Mouse (Mus musculus): ENCODE data around the gene Zfhx3. TPM values are rescaled to one million over a fixed set of nuclear protein-coding genes. Genes with fewer than 3 reads are reported as not detected.

Zfhx3 gene
- total and polyA plus RNA-seq, 3 experiments: 0.23 to 2.5 TPM; not detected in 1

DNA sequence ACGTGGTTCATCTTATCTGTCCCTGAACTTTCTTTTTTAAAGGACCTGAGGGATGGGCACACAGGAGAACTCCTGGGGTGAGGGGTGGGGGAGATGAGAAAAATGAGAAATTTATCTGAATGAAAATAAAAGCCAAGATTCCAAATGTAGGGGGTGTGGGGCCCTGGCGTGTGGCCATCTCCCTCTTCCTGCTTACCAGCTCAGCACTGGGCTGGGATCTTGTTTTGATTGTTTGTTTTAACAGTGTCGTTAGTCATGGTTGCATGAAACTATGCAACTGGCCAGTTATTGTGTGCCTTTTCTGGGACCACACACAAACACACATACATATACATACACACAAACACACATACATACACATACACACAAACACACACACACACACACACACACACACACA is 362.9 kb downstream of the Zfhx3 start:
- H3K9me3 ChIP-seq (replicated peaks; ENCODE audit: insufficient read depth, low read length): no peaks in the 10 kb centered on the region
- no peaks in the 10 kb centered on the region for H3K27me3 ChIP-seq (ENCODE audit: control insufficient read depth in 1 of 2, insufficient read depth in 2 of 2, low read length in 2 of 2)
- H3K79me2 ChIP-seq (ENCODE audit: control insufficient read depth, insufficient read depth, low read length, poor library complexity): no peaks in the 10 kb centered on the region
- TF ChIP-seq CTCF (IDR thresholded peaks at IDR 0.05 in 2 of 3, conservative IDR thresholded peaks at IDR 0.05 in 1 of 3; ENCODE audit: control insufficient read depth in 1 of 3, insufficient read depth in 1 of 3, low read depth in 2 of 3, low read length in 3 of 3, poor library complexity in 1 of 3, severe bottlenecking in 1 of 3) (no peak), RCOR1 (IDR thresholded peaks at IDR 0.05; ENCODE audit: low read depth, low read length) (no peak), GATA1 (IDR thresholded peaks at IDR 0.05; ENCODE audit: low read depth, low read length) (no peak), CHD1 (IDR thresholded peaks at IDR 0.05; ENCODE audit: low read depth, low read length) (no peak), NELFE (IDR thresholded peaks at IDR 0.05; ENCODE audit: low read depth, low read length) (no peak), USF1 (IDR thresholded peaks at IDR 0.05; ENCODE audit: low read depth, low read length) (no peak), USF2 (IDR thresholded peaks at IDR 0.05; ENCODE audit: borderline replicate concordance in 1 of 2, insufficient read depth in 1 of 2, low read depth in 1 of 2, low read length in 2 of 2) (no peak), ZMIZ1 (IDR thresholded peaks at IDR 0.05; ENCODE audit: low read depth, low read length) (no peak), UBTF (IDR thresholded peaks at IDR 0.05; ENCODE audit: borderline replicate concordance, insufficient read depth, low read depth, low read length) (no peak), ZNF384 (IDR thresholded peaks at IDR 0.05; ENCODE audit: low read depth, low read length) (no peak), MXI1 (IDR thresholded peaks at IDR 0.05; ENCODE audit: low read depth, low read length) (no peak), SMC3 (IDR thresholded peaks at IDR 0.05; ENCODE audit: low read depth, low read length) (no peak), MYB (IDR thresholded peaks at IDR 0.05; ENCODE audit: low read depth, low read length) (no peak), POLR2A (IDR thresholded peaks at IDR 0.05; ENCODE audit: control insufficient read depth in 1 of 2, insufficient read depth in 1 of 2, low read depth in 1 of 2, low read length in 2 of 2, poor library complexity in 1 of 2) (no peak), POLR2AphosphoS5 (IDR thresholded peaks at IDR 0.05; ENCODE audit: borderline replicate concordance, low read depth, low read length) (no peak), MAZ (IDR thresholded peaks at IDR 0.05; ENCODE audit: low read depth, low read length) (no peak)
- no peak overlapping the region for H3K27ac ChIP-seq (ENCODE audit: control insufficient read depth, low read depth, low read length)
- no peak for DNase-seq (ENCODE audit: low read depth, low spot score)
- no peak overlapping the region for H3K4me3 ChIP-seq (ENCODE audit: control insufficient read depth in 1 of 2, insufficient read depth in 1 of 2, low read depth in 2 of 2, low read length in 2 of 2)
- no peak overlapping the region for H3K9ac ChIP-seq (ENCODE audit: control insufficient read depth, low read depth, low read length, poor library complexity, severe bottlenecking)
- no peaks in the 10 kb centered on the region for H3K36me3 ChIP-seq (ENCODE audit: control insufficient read depth in 1 of 2, insufficient read depth in 2 of 2, low read length in 2 of 2)
- no peaks in the 10 kb centered on the region for H3K4me1 ChIP-seq (ENCODE audit: control insufficient read depth in 1 of 2, insufficient read depth in 2 of 2, low read length in 2 of 2)

DNA sequence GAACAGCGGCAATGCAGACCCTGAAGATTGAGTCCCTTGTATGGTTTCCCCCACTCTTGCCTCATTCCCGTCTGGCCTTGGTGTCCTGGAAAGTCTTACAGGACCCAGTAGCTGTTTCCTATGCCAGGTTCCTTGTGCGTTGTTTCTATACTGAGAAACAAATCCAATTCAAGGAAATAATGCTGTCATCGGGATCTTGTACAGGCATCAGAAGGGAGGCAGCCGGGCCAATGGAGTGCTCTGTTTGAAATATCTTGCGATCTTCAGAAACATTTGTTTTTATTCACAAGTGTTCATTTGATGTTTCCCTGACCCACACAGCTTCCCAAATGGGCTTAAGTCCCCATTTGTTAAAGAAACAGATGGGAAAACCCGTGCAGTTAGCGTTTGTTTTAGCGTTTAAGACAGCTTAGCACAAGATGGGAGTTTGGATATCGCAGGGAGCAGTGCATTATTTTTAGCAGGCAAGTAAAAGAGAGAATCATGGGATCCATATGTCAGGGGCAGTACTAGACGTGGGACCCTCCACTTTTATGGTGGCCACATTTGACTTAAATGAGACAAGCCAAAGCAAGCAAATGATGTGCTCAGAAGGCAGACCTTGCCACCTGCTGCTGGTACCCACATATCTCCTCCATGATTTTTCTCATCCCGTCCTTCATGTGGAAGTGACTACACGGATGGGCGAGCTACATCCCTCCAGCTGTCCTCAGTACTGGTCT is 367.2 kb downstream of the Zfhx3 start:
- H3K4me1 ChIP-seq (ENCODE audit: control insufficient read depth in 1 of 2, insufficient read depth in 2 of 2, low read length in 2 of 2): no peaks in the 10 kb centered on the region
- H3K9ac ChIP-seq (ENCODE audit: control insufficient read depth, low read depth, low read length, poor library complexity, severe bottlenecking): no peak overlapping the region
- no peaks in the 10 kb centered on the region for H3K9me3 ChIP-seq (replicated peaks; ENCODE audit: insufficient read depth, low read length)
- H3K4me3 ChIP-seq (ENCODE audit: control insufficient read depth in 1 of 2, insufficient read depth in 1 of 2, low read depth in 2 of 2, low read length in 2 of 2): no peak overlapping the region
- H3K36me3 ChIP-seq (ENCODE audit: control insufficient read depth in 1 of 2, insufficient read depth in 2 of 2, low read length in 2 of 2): no peaks in the 10 kb centered on the region
- no peak overlapping the region for H3K27ac ChIP-seq (ENCODE audit: control insufficient read depth, low read depth, low read length)
- TF ChIP-seq TBP (IDR thresholded peaks at IDR 0.05; ENCODE audit: low read depth, low read length): no peak
- TF ChIP-seq POLR2AphosphoS5 (IDR thresholded peaks at IDR 0.05; ENCODE audit: borderline replicate concordance, low read depth, low read length): no peak
- no peak for TF ChIP-seq UBTF (IDR thresholded peaks at IDR 0.05; ENCODE audit: borderline replicate concordance, insufficient read depth, low read depth, low read length)
- no peak for TF ChIP-seq MAFK (IDR thresholded peaks at IDR 0.05; ENCODE audit: borderline replicate concordance, low read depth, low read length)
- TF ChIP-seq TAL1 (IDR thresholded peaks at IDR 0.05; ENCODE audit: low read length): no peak
- no peak for TF ChIP-seq HCFC1 (IDR thresholded peaks at IDR 0.05; ENCODE audit: low read depth, low read length)
- no peak for TF ChIP-seq POLR2AphosphoS2 (IDR thresholded peaks at IDR 0.05; ENCODE audit: low read length)
- no peak for TF ChIP-seq ZNF384 (IDR thresholded peaks at IDR 0.05; ENCODE audit: low read depth, low read length)
- no peak for TF ChIP-seq CTCF (IDR thresholded peaks at IDR 0.05 in 2 of 3, conservative IDR thresholded peaks at IDR 0.05 in 1 of 3; ENCODE audit: control insufficient read depth in 1 of 3, insufficient read depth in 1 of 3, low read depth in 2 of 3, low read length in 3 of 3, poor library complexity in 1 of 3, severe bottlenecking in 1 of 3)
- no peak for TF ChIP-seq USF1 (IDR thresholded peaks at IDR 0.05; ENCODE audit: low read depth, low read length)
- no peaks in the 10 kb centered on the region for H3K79me2 ChIP-seq (ENCODE audit: control insufficient read depth, insufficient read depth, low read length, poor library complexity)
- no peak for DNase-seq (ENCODE audit: low read depth, low spot score)
- no peaks in the 10 kb centered on the region for H3K27me3 ChIP-seq (ENCODE audit: control insufficient read depth in 1 of 2, insufficient read depth in 2 of 2, low read length in 2 of 2)

Measured in MEL (cell line).